Mouse (Mus musculus) embryonic facial prominence, embryonic 11.5 days (tissue): Measurements from ENCODE around the gene Nckap5l. TPM values are rescaled to one million over a fixed set of nuclear protein-coding genes. Genes with fewer than 3 reads are reported as not detected.

ENCODE experiments used
- ATAC-seq: fragments of 200-750 bp; cut with Nextera tagmentation; replicated peaks from 2 replicates; pipeline ENCODE4 v1.8.0; 2017; ENCODE audit warnings: low read depth; ENCODE audit not compliant: insufficient number of reproducible peaks, low FRiP score, low TSS enrichment
- DNase-seq: peaks from one replicate; pipeline ENCODE4 v3.0.0-alpha.2; 2015; ENCODE audit warnings: low spot score
- H3K27ac ChIP-seq: fragments of 300-500 bp; sonication (generic); replicated peaks from 2 replicates; pipeline ENCODE4 v1.5.1; 2014; ENCODE audit warnings: mild to moderate bottlenecking, low read depth, low read length, control low read depth
- H3K27me3 ChIP-seq: fragments of 300-500 bp; sonication (generic); 2 replicates; pipeline ENCODE4 v1.6.1; 2014; ENCODE audit warnings: mild to moderate bottlenecking, low read length, moderate library complexity, mixed read lengths; ENCODE audit not compliant: control insufficient read depth, insufficient read depth
- H3K36me3 ChIP-seq: fragments of 300-500 bp; sonication (generic); replicated peaks from 2 replicates; pipeline ENCODE4 v1.6.1; 2014; ENCODE audit warnings: low read depth, mild to moderate bottlenecking, low read length, moderate library complexity, mixed read lengths; ENCODE audit not compliant: control insufficient read depth, insufficient read depth
- H3K4me1 ChIP-seq: fragments of 300-500 bp; sonication (generic); 2 replicates; pipeline ENCODE4 v1.6.1; 2014; ENCODE audit warnings: low read length, mixed read lengths; ENCODE audit not compliant: control insufficient read depth, insufficient read depth
- H3K4me2 ChIP-seq: fragments of 300-500 bp; sonication (generic); 2 replicates; pipeline ENCODE4 v1.6.1; 2014; ENCODE audit warnings: low read depth, mild to moderate bottlenecking, control low read depth, low read length, moderate library complexity
- H3K4me3 ChIP-seq: fragments of 300-500 bp; sonication (generic); 2 replicates; pipeline ENCODE4 v1.5.1; 2014; ENCODE audit warnings: low read depth, low read length, control low read depth
- H3K9ac ChIP-seq: fragments of 300-500 bp; sonication (generic); replicated peaks from 2 replicates; pipeline ENCODE4 v1.6.1; 2014; ENCODE audit warnings: mild to moderate bottlenecking, control low read depth, low read length
- H3K9me3 ChIP-seq: fragments of 300-500 bp; sonication (generic); replicated peaks from 2 replicates; pipeline ENCODE4 v1.6.1; 2016; ENCODE audit warnings: mild to moderate bottlenecking, low read length, inconsistent platforms, mixed read lengths; ENCODE audit not compliant: control insufficient read depth
- WGBS: fragments of 180-500 bp; shearing (Covaris S2); extraction: QIAGEN DNeasy Blood & Tissue Kit; methylation state at CpG from one replicate; pipeline ENCODE4 v1.1.7; 2014; 5-methylcytosine and 5-hydroxymethylcytosine counted together
- polyA plus RNA-seq: library from polyadenylated mRNA; unstranded; fragments of >200 nt; fragmentation: Nextera tagmentation; extraction: Ambion mirVana; gene quantifications from 2 replicates; pipeline ENCODE4 v1.2.1, GENCODE M21; 2014

Nckap5l gene
- polyA plus RNA-seq, 1 experiment from 2014 or later = 9.0 TPM

GRCm38 (mm10) chr15:99445567-99445966 is 12.0 kb downstream of the Nckap5l start:
- no peak for ATAC-seq
- no peak overlapping the region for H3K27ac ChIP-seq
- no peaks in the 10 kb centered on the region for H3K27me3 ChIP-seq
- H3K4me2 ChIP-seq = no peak overlapping the region
- no peaks in the 10 kb centered on the region; the same call in 1 of the 2 replicates for H3K36me3 ChIP-seq
- H3K9ac ChIP-seq = no peak overlapping the region
- H3K4me3 ChIP-seq = no peak overlapping the region
- no peak for DNase-seq
- WGBS = 54% methylated on average over 6 of the region's 6 CpGs
- no peaks in the 10 kb centered on the region for H3K9me3 ChIP-seq
- peaks cover under 1% of the 10 kb centered on the region; the same call in 1 of the 2 replicates for H3K4me1 ChIP-seq

GRCm38 (mm10) chr15:99442358-99442757 is 15.2 kb downstream of the Nckap5l start:
- DNase-seq = no peak
- no peak overlapping the region for H3K4me3 ChIP-seq
- H3K4me2 ChIP-seq = no peak overlapping the region
- no peaks in the 10 kb centered on the region; the same call in 1 of the 2 replicates for H3K36me3 ChIP-seq
- no peaks in the 10 kb centered on the region for H3K9me3 ChIP-seq
- no peaks in the 10 kb centered on the region for H3K27me3 ChIP-seq
- no peak for ATAC-seq
- peaks cover 3% of the 10 kb centered on the region; the same call in 1 of the 2 replicates for H3K4me1 ChIP-seq
- 66% methylated on average over 7 of the region's 7 CpGs for WGBS
- H3K9ac ChIP-seq = no peak overlapping the region
- H3K27ac ChIP-seq = no peak overlapping the region

- DNase-seq (no peak), ATAC-seq (no peak)
- Histone ChIP-seq H3K4me3 (no peak overlapping the region), H3K9me3 (no peaks in the 10 kb centered on the region), H3K4me1 (peaks cover 3% of the 10 kb centered on the region; the same call in 1 of the 2 replicates), H3K27ac (no peak overlapping the region), H3K9ac (no peak overlapping the region; the same call in 1 of the 2 replicates), H3K27me3 (no peaks in the 10 kb centered on the region), H3K4me2 (no peak overlapping the region), H3K36me3 (no peaks in the 10 kb centered on the region; the same call in 1 of the 2 replicates)
- WGBS = 68% methylated on average over 8 of the region's 8 CpGs
Measured at GRCm38 (mm10) chr15:99440816-99441457, 16.6 kb downstream of the Nckap5l start.

GRCm38 (mm10) chr15:99440112-99440815 is 17.3 kb downstream of the Nckap5l start:
- Histone ChIP-seq H3K4me1 (peaks cover 3% of the 10 kb centered on the region; the same call in 1 of the 2 replicates), H3K4me2 (no peak overlapping the region), H3K4me3 (no peak overlapping the region), H3K9me3 (no peaks in the 10 kb centered on the region), H3K27ac (no peak overlapping the region), H3K27me3 (no peaks in the 10 kb centered on the region), H3K9ac (no peak overlapping the region), H3K36me3 (no peaks in the 10 kb centered on the region; the same call in 1 of the 2 replicates)
- ATAC-seq = 0 out of 2 replicates have a peak, but pooled peaks have one; percentile 60
- no peak for DNase-seq
- WGBS = 89% methylated on average over 1 of the region's 2 CpGs

GRCm38 (mm10) chr15:99438966-99439698 is 18.4 kb downstream of the Nckap5l start:
- no peaks in the 10 kb centered on the region for H3K27me3 ChIP-seq
- ATAC-seq (no peak), DNase-seq (no peak)
- H3K4me2 ChIP-seq = no peak overlapping the region
- H3K36me3 ChIP-seq = no peaks in the 10 kb centered on the region; the same call in 1 of the 2 replicates
- H3K9ac ChIP-seq = no peak overlapping the region
- WGBS = 76% methylated on average over 8 of the region's 8 CpGs
- H3K27ac ChIP-seq = no peak overlapping the region
- peaks cover 3% of the 10 kb centered on the region; the same call in 1 of the 2 replicates for H3K4me1 ChIP-seq
- no peaks in the 10 kb centered on the region for H3K9me3 ChIP-seq
- no peak overlapping the region for H3K4me3 ChIP-seq

- H3K9ac ChIP-seq = no peak overlapping the region
- no peaks in the 10 kb centered on the region for H3K9me3 ChIP-seq
- no peak overlapping the region for H3K27ac ChIP-seq
- no peaks in the 10 kb centered on the region for H3K27me3 ChIP-seq
- 83% methylated on average over 12 of the region's 12 CpGs for WGBS
- H3K4me1 ChIP-seq = no peaks in the 10 kb centered on the region
- DNase-seq (no peak), ATAC-seq (no peak)
- peaks cover under 1% of the 10 kb centered on the region for H3K36me3 ChIP-seq
- H3K4me2 ChIP-seq = no peak overlapping the region
- no peak overlapping the region for H3K4me3 ChIP-seq
Measured at GRCm38 (mm10) chr15:99433913-99434312, 23.6 kb downstream of the Nckap5l start.

- Histone ChIP-seq H3K27me3 (no peaks in the 10 kb centered on the region), H3K36me3 (peaks cover 2% of the 10 kb centered on the region; the same call in 1 of the 2 replicates), H3K27ac (no peak overlapping the region), H3K9ac (no peak overlapping the region), H3K4me2 (no peak overlapping the region), H3K4me3 (no peak overlapping the region), H3K9me3 (no peaks in the 10 kb centered on the region), H3K4me1 (no peaks in the 10 kb centered on the region)
- no peak for DNase-seq
- ATAC-seq = no peak
- WGBS = 90% methylated on average over 16 of the region's 16 CpGs
Measured at GRCm38 (mm10) chr15:99433081-99433718, 24.3 kb downstream of the Nckap5l start.
